ENCODE assay signal across 14 mouse cellular contexts in the genomic region with DNA sequence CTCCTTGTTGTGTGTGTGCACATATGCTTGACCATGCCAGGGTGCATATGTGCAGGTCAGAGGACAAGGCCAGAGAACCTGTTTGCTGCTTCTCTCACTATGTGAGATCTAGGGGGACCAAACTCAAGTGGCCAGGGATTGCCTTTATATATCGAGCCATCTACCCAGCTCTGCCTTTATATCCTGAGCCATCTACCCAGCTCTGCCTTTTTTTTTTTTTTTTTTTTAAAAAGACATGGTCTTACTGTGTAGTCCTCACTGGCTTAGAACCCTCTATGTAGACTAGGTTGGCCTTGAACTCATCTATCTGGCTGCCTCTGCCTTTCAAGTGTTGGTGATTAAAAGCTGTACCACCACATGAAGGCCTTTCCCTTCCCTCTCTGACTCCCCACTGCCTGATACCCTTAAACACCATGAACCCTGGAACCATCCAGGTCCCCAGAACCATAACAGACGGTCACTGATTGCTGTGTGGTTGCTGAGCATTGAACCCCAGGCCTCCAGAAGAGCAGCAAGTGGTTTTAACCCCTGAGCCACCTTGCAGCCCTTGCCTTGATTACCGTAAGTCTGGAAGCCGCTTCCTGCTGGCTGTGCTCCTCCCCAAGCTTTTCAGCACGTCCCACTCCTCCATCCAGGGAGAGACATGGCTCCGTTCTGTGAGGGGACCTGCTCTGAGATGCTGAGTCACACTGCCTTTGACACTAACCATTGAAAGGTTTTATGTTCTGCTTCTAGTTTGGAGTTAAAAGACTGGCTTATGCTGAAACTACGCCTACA. TPM values are rescaled to one million over a fixed set of nuclear protein-coding genes. Genes with fewer than 3 reads are reported as not detected.
"Had no signal": no experiment of that assay in that cellular context is flagged by ENCODE, and none has a peak within 500 bp of the region (broad histone marks: within the 10 kb centered on the region; RNA-seq: fewer than 3 reads in every experiment).

No protein-coding gene starts in this region.

- H3K9ac ChIP-seq: liver, embryonic 12.5 days; lung, embryonic 15.5 days; midbrain, embryonic 15.5 days had no signal

- H3K27ac ChIP-seq: layer of hippocampus, adult 2 months; limb, embryonic 10.5 days; liver, embryonic 12.5 days; lung, embryonic 15.5 days; macrophage; midbrain, embryonic 15.5 days had no signal

- H3K27me3 ChIP-seq: liver, embryonic 12.5 days; lung, embryonic 15.5 days; midbrain, embryonic 15.5 days had no signal

- H3K4me2 ChIP-seq: liver, embryonic 12.5 days; midbrain, embryonic 11.5 days; midbrain, embryonic 15.5 days had no signal

- DNase-seq: kidney, postnatal 10 days; kidney, postnatal 4 days; lung, postnatal 14 days; right cerebral cortex, postnatal 14 days; thymus, postnatal 14 days had no signal

- H3K4me3 ChIP-seq: layer of hippocampus, adult 2 months; limb, embryonic 10.5 days; liver, embryonic 12.5 days; lung, embryonic 15.5 days; megakaryocyte, embryonic 14.5 days; midbrain, embryonic 15.5 days had no signal

- ATAC-seq: liver, embryonic 12.5 days; midbrain, embryonic 15.5 days had no signal

- H3K9me3 ChIP-seq: limb, embryonic 10.5 days; liver, embryonic 12.5 days; lung, embryonic 15.5 days; megakaryocyte, embryonic 14.5 days; midbrain, embryonic 15.5 days had no signal

RNA-seq across cellular contexts. Expression of a gene that starts 41.6 kb away (rescaled TPM):
- polyA plus RNA-seq: liver, embryonic 12.5 days; liver, embryonic 16.5 days; macrophage had no signal
